Mouse (Mus musculus) pancreas, adult 10 weeks (tissue): ENCODE data around the gene Speer3. TPM values are rescaled to one million over a fixed set of nuclear protein-coding genes. Genes with fewer than 3 reads are reported as not detected.

Experiments
- polyA plus RNA-seq: library from polyadenylated mRNA; stranded (reverse); fragments of 350-450 nt; fragmentation: Illumina TruSeq; extraction: RNeasy Lipid Tissue Mini Kit (QIAGEN cat#74804); gene quantifications from one replicate; pipeline ENCODE4 v1.2.3, GENCODE M21; 2015; ENCODE audit warnings: low read depth, low replicate concordance; ENCODE audit not compliant: insufficient read depth

Gene Speer3
- not detected for polyA plus RNA-seq

DNA sequence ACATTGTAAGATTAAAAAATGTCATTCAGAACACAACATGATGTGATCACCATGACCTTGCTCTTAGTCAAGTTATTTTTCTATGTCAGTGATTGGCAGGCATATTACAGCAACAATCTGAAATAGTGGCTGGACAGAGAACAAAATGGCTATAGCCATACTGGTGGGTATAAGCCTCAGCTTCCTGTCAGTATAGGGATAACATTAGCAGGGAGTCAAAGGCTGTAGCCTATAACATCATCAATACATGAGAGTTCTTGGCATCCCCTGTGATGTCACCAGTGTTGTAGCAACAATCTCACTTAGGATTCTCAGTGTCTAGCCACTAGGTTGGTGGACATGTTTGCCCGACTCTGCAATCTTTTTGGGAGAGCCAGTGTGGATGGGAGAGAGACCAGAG lies at the start of gene Speer3:
Gene Speer3, plus strand, starts transcription at position 301 of the 400 bp plus-strand sequence.

Other genes starting within 250 kb of the Speer3 start
- gene Sema3e, start 233.7 kb downstream of the Speer3 start, polyA plus RNA-seq = 0.26 TPM